Mouse (Mus musculus): ENCODE data around the gene Gm14525.
"Not testable (repeated sequence)": the region's sequence is repeated elsewhere in the genome, so short reads cannot be mapped to it uniquely, and the experiment has no call there.

Gm14525 gene

DNA sequence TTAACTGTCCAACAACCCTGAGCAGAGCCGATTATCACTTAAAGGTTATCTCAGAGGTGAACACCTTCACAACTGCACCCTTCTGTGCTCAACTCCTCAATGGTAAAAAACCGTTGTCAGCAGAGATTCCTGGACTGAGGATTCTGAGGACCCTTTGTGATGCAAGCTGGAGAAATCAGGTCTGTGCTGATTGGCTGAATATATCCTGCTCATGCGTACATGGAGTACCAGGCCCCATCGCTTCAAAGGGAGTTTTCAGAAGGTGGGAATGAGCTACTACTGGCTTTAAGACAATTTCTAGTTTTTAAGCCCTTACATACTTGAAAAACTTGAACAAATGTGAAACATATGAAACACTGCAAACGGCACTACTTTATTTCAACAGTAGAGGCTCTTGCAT is at the start of gene Gm14525:
TSS of gene Gm14525 (minus strand) at position 101 of the 400 bp plus-strand sequence.
- DNase-seq (ENCODE audit: low spot score) = not testable (repeated sequence)

Measured in layer of hippocampus, adult 11-12 months (tissue).